Comparison of ENCODE assay signal across 12 mouse cellular contexts in the genomic region with DNA sequence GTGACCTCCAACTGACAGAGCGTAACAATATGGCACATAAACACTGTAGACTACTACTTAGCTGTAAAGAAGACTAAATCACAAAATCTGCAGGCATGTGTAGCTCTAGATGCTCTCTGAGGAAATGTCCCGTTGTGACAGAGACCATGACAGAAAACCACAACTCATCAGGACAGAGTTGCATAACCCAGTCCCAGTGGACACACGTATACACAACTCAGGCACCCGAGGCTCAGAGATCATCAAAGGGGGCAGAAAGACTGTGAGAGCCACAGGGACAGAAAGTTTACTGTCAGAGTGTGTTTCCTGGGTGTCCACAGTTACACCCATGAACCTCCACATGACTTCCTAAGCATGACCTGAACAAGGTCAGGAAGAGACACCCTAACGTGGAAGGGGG.
"Had no signal": no experiment of that assay in that cellular context is flagged by ENCODE, and none has a peak within 500 bp of the region (broad histone marks: within the 10 kb centered on the region; RNA-seq: fewer than 3 reads in every experiment).

No protein-coding gene starts in this region.

- H3K4me1 ChIP-seq: limb, embryonic 15.5 days; liver, embryonic 13.5 days; midbrain, embryonic 13.5 days had no signal

- H3K27ac ChIP-seq: limb, embryonic 15.5 days; liver, embryonic 13.5 days; midbrain, embryonic 13.5 days had no signal

- H3K27me3 ChIP-seq: limb, embryonic 15.5 days; liver, embryonic 13.5 days; midbrain, embryonic 13.5 days had no signal

- H3K4me2 ChIP-seq: limb, embryonic 15.5 days; liver, embryonic 13.5 days; midbrain, embryonic 13.5 days had no signal

- H3K4me3 ChIP-seq: limb, embryonic 15.5 days; liver, embryonic 13.5 days; midbrain, embryonic 13.5 days had no signal

- DNase-seq: kidney, adult 18-20 months; kidney, postnatal 10 days; layer of hippocampus, adult 9-11 months; layer of hippocampus, postnatal 36 days; liver, embryonic 13.5 days; lung, adult 18-20 months; lung, postnatal 10 days; lung, postnatal 4 days; right cerebral cortex, postnatal 4 days; spleen, adult 18-20 months had no signal

- ATAC-seq: midbrain, embryonic 13.5 days had no signal

- H3K9me3 ChIP-seq: limb, embryonic 15.5 days; liver, embryonic 13.5 days; midbrain, embryonic 13.5 days had no signal

- H3K9ac ChIP-seq: limb, embryonic 15.5 days; liver, embryonic 13.5 days; midbrain, embryonic 13.5 days had no signal
